Mouse (Mus musculus): Measurements from ENCODE around the gene Try10. TPM values are rescaled to one million over a fixed set of nuclear protein-coding genes. Genes with fewer than 3 reads are reported as not detected.
"Not testable (repeated sequence)": the region's sequence is repeated elsewhere in the genome, so short reads cannot be mapped to it uniquely, and the experiment has no call there.

Gene Try10
- total RNA-seq (2021), result not detected
- long read RNA-seq, experiment 1, result 0 reads
- long read RNA-seq, experiment 2, result 0 reads

DNA sequence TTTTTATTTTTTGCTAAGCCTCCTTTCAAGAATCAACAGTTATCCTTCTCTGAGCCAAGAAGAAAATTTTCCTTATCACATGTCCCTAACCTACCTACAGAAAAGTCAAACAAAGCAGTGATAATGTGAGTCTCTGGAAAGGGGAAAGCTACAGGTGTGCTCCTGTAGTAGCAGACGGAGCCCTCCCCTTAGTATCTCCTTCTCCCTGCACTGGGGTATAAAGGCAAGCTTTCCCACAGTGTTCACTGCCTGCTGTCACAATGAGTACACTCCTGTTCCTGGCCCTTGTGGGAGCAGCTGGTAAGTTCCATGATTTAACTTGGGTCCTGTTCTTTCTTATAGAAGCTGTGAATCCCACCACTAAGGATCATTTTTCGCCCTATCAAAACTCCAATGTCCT lies at the start of gene Try10:
TSS of gene Try10 (plus strand) at position 174 of the 400 bp plus-strand sequence.
- DNase-seq, result no peak
- intact Hi-C loops (cut with DNase I), result loop anchor here (2.0 kb wide), 1 partner anchor 65 kb away; no protein-coding TSS in a partner anchor

- DNase-seq; intact Hi-C loops (cut with DNase I): not testable (repeated sequence)
Measured at GRCm38 (mm10) chr6:41316741-41317140, 37.2 kb upstream of the Try10 start, which contains the start of gene Try5. TSS of gene Try5 (minus strand) at chr6:41316841.

DNA sequence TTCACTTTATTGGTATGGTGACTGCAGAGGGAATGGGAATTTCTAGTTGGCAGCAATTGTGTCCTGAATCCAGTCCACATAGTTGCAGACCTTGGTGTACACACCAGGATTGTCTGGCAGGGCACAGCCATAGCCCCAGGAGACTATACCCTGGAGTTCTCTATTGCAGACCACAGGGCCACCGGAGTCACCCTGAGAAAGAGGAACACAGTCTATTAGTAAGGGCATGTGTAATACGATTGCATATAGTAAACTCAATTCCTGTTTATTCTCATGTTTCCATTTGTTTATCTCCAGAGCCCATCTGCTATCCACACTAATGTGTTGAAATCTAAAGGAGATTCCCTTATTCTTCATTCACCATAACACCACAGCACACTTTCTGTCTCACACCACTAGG lies 19.9 kb downstream of the Try10 start:
- DNase-seq; intact Hi-C loops (cut with DNase I): not testable (repeated sequence)

- intact Hi-C loops (cut with DNase I); DNase-seq: not testable (repeated sequence)
Measured at GRCm38 (mm10) chr6:41377578-41377977, 23.7 kb downstream of the Try10 start, which contains the start of gene Prss3. TSS of gene Prss3 (minus strand) at chr6:41377678.

- no peak for DNase-seq
Measured at GRCm38 (mm10) chr6:41386781-41387180, 32.9 kb downstream of the Try10 start.

GRCm38 (mm10) chr6:41391640-41392039 lies 37.7 kb downstream of the Try10 start:
- intact Hi-C loops (cut with DNase I), result not testable (repeated sequence)

More at GRCm38 (mm10) chr6:41386781-41387180, 32.9 kb downstream of the Try10 start:
- intact Hi-C loops (cut with DNase I), result no loop called here

GRCm38 (mm10) chr6:41392056-41392455 lies 38.2 kb downstream of the Try10 start, which contains the start of gene Gm5771:
TSS of gene Gm5771 (plus strand) at chr6:41392356.
- intact Hi-C loops (cut with DNase I); DNase-seq: not testable (repeated sequence)

More at GRCm38 (mm10) chr6:41391640-41392039, 37.7 kb downstream of the Try10 start:
- not testable (repeated sequence) for DNase-seq

Other genes starting within 250 kb of the Try10 start
- not detected for gene Try4, start 51.8 kb upstream of the Try10 start, total RNA-seq (2021)
- gene Try5, start 37.3 kb upstream of the Try10 start, total RNA-seq (2021), result not detected
- not detected for gene Prss3, start 23.6 kb downstream of the Try10 start, total RNA-seq (2021)
- gene Gm5771, start 38.3 kb downstream of the Try10 start, total RNA-seq (2021), result not detected
- gene Gm10334, start 92.0 kb downstream of the Try10 start, total RNA-seq (2021), result not detected
- gene Prss1, start 104.8 kb downstream of the Try10 start, total RNA-seq (2021), result not detected
- not detected for gene Prss2, start 167.7 kb downstream of the Try10 start, total RNA-seq (2021)